Mouse (Mus musculus): ENCODE data around the gene Jkamp.

GRCm38 (mm10) chr12:72039501-72039900 is 45.9 kb upstream of the Jkamp start:
- TF ChIP-seq CTCF (IDR thresholded peaks at IDR 0.05) (no peak), POLR2A (IDR thresholded peaks at IDR 0.05; ENCODE audit: insufficient read depth, low read depth, low read length) (no peak)

Measured in heart, adult 2 months (tissue).